In genomic region chr9:119984536-119985011, GRCm38 (mm10) we compare ENCODE assay signal across 8 mouse cellular contexts. TPM values are rescaled to one million over a fixed set of nuclear protein-coding genes. Genes with fewer than 3 reads are reported as not detected.
DNase-seq lines count a peak whose midpoint lies in the region; ATAC-seq and TF ChIP-seq lines count a peak whose summit lies in the region.

Csrnp1 (minus strand) TSS chr9:119984658.

- DNase-seq in cerebellum, adult 18-20 months: peak; percentile 25 to 37
- DNase-seq in cerebellum, postnatal 4 days (ENCODE audit: low spot score in 2 of 2): no peak
- DNase-seq in CD4-positive helper T cell, adult 2 months (ENCODE audit: low read depth, low spot score): peak; percentile 52
- DNase-seq in heart, postnatal 14 days: no peak
- no peak for DNase-seq in limb, embryonic 14.5 days (ENCODE audit: low spot score)
- DNase-seq in spleen, postnatal 10 days (ENCODE audit: low spot score in 2 of 2): no peak

- H3K36me3 ChIP-seq in limb, embryonic 14.5 days (ENCODE audit: control insufficient read depth, insufficient read depth, low read length): no peaks in the 10 kb centered on the region
- H3K36me3 ChIP-seq in neural tube, embryonic 14.5 days (ENCODE audit: control insufficient read depth, insufficient read depth, low read length): no peaks in the 10 kb centered on the region

- ATAC-seq in limb, embryonic 14.5 days (ENCODE audit: low FRiP score, low read depth): no peak
- ATAC-seq in neural tube, embryonic 14.5 days (ENCODE audit: low read depth): no peak

- H3K27me3 ChIP-seq in limb, embryonic 14.5 days (ENCODE audit: control insufficient read depth, insufficient read depth, low read length): no peaks in the 10 kb centered on the region
- peaks cover 9% of the 10 kb centered on the region for H3K27me3 ChIP-seq in neural tube, embryonic 14.5 days (ENCODE audit: control insufficient read depth, insufficient read depth, low read length)

- H3K27ac ChIP-seq in cortical plate, adult 2 months (ENCODE audit: insufficient read depth, low read length): peak within 1 kb of the TSS; percentile 83
- H3K27ac ChIP-seq in limb, embryonic 14.5 days (replicated peaks; ENCODE audit: low read depth, low read length): peak within 1 kb of the TSS; percentile 73
- H3K27ac ChIP-seq in neural tube, embryonic 14.5 days (ENCODE audit: low read depth, low read length): no peak within 1 kb of the TSS

- peak within 1 kb of the TSS; percentile 85 for H3K4me3 ChIP-seq in cortical plate, adult 2 months (ENCODE audit: insufficient read depth, low read length)
- peak within 1 kb of the TSS; percentile 72 for H3K4me3 ChIP-seq in limb, embryonic 14.5 days (replicated peaks; ENCODE audit: low read length)
- peak within 1 kb of the TSS; percentile 50 for H3K4me3 ChIP-seq in neural tube, embryonic 14.5 days (ENCODE audit: low read depth, low read length)

- no peaks in the 10 kb centered on the region for H3K9me3 ChIP-seq in limb, embryonic 14.5 days (ENCODE audit: control insufficient read depth, low read length)
- no peaks in the 10 kb centered on the region for H3K9me3 ChIP-seq in neural tube, embryonic 14.5 days (ENCODE audit: control insufficient read depth, low read length)

- peak within 1 kb of the TSS; percentile 98 for H3K4me2 ChIP-seq in limb, embryonic 14.5 days (replicated peaks; ENCODE audit: low read depth, low read length, severe bottlenecking)
- peak within 1 kb of the TSS; percentile 89 for H3K4me2 ChIP-seq in neural tube, embryonic 14.5 days (ENCODE audit: low read depth, low read length)

- no peak for TF ChIP-seq CTCF in cortical plate, adult 2 months (IDR thresholded peaks at IDR 0.05; ENCODE audit: extremely low read depth, insufficient read depth, low read length)

- H3K4me1 ChIP-seq in cortical plate, adult 2 months (ENCODE audit: control insufficient read depth, insufficient read depth, low read length): peaks cover 12% of the 10 kb centered on the region
- peaks cover 32% of the 10 kb centered on the region for H3K4me1 ChIP-seq in limb, embryonic 14.5 days (ENCODE audit: control insufficient read depth, insufficient read depth, low read length)
- H3K4me1 ChIP-seq in neural tube, embryonic 14.5 days (ENCODE audit: control insufficient read depth, insufficient read depth, low read length): peaks cover 24% of the 10 kb centered on the region

- H3K9ac ChIP-seq in limb, embryonic 14.5 days (ENCODE audit: low read depth, low read length, severe bottlenecking): peak within 1 kb of the TSS; percentile 72
- peak within 1 kb of the TSS; percentile 54 for H3K9ac ChIP-seq in neural tube, embryonic 14.5 days (replicated peaks; ENCODE audit: low read depth, low read length)

- intact Hi-C loops in heart, postnatal 14 days (cut with DNase I): loop anchor here (2.0 kb wide), 2 partner anchors 16 to 26 kb away; no protein-coding TSS in a partner anchor

- WGBS in limb, embryonic 14.5 days: 15% methylated on average over 14 of the region's 14 CpGs
- WGBS in neural tube, embryonic 14.5 days: 7% methylated on average over 14 of the region's 14 CpGs

- no peak for TF ChIP-seq POLR2A in cortical plate, adult 2 months (IDR thresholded peaks at IDR 0.05; ENCODE audit: extremely low read depth, insufficient read depth, low read length)
- no peak for TF ChIP-seq POLR2A in limb, embryonic 14.5 days (IDR thresholded peaks at IDR 0.05; ENCODE audit: borderline replicate concordance, extremely low read depth, insufficient read depth, insufficient read length)

RNA-seq across cellular contexts. Expression of gene Csrnp1, which starts in this region (rescaled TPM):
- polyA plus RNA-seq in cortical plate, adult 2 months (2012; rRNA removed): 14.8 and 21.3 TPM in 2 replicates
- 10 to 100 TPM; 15.8 to 21.4 TPM for total RNA-seq in heart, postnatal 14 days (2021)
- polyA plus RNA-seq in limb, embryonic 14.5 days (2012; rRNA removed): 12.8 and 28.4 TPM in 2 replicates
- 2.1 and 2.8 TPM in 2 replicates for polyA plus RNA-seq in limb, embryonic 14.5 days (2014; fragmentation: Nextera tagmentation; extraction: Ambion mirVana)
- polyA plus RNA-seq in neural tube, embryonic 14.5 days (2014; fragmentation: Nextera tagmentation; extraction: Ambion mirVana): 0.20 and 0.75 TPM in 2 replicates

Comparison
In these comparisons a context has a peak if more than half of its experiments do, and no peak if none do; other contexts are left out.
1. DNase-seq: peak in cerebellum, adult 18-20 months (2 of 2) and CD4-positive helper T cell, adult 2 months (single experiment); none in cerebellum, postnatal 4 days (0 of 2), heart, postnatal 14 days (0 of 2), limb, embryonic 14.5 days (single experiment) and spleen, postnatal 10 days (0 of 2).
2. Peak in every context shown above with its lines, with median percentiles within 50 percentile points of each other: H3K4me3 ChIP-seq.